Comparison of ENCODE assay signal across 7 mouse cellular contexts in genomic region chr9:49570731-49571694, GRCm38 (mm10).
DNase-seq lines count a peak whose midpoint lies in the region; ATAC-seq lines count a peak whose summit lies in the region.

No protein-coding gene starts in this region.

- no peaks in the 10 kb centered on the region for H3K36me3 ChIP-seq in embryonic facial prominence, embryonic 11.5 days (replicated peaks; ENCODE audit: control insufficient read depth, insufficient read depth, low read depth, low read length)
- H3K36me3 ChIP-seq in hindbrain, embryonic 15.5 days: peaks cover 26% of the 10 kb centered on the region
- H3K36me3 ChIP-seq in limb, embryonic 15.5 days: peaks cover 10% of the 10 kb centered on the region
- no peaks in the 10 kb centered on the region for H3K36me3 ChIP-seq in stomach, embryonic 16.5 days (ENCODE audit: control insufficient read depth, insufficient read depth, low read length)

- WGBS in embryonic facial prominence, embryonic 11.5 days: 44% methylated on average over 10 of the region's 10 CpGs
- WGBS in hindbrain, embryonic 15.5 days: 40% methylated on average over 10 of the region's 10 CpGs
- WGBS in limb, embryonic 15.5 days: 37% methylated on average over 10 of the region's 10 CpGs
- WGBS in stomach, embryonic 16.5 days: 45% methylated on average over 10 of the region's 10 CpGs

- DNase-seq in MN1 (ENCODE audit: low spot score): peak; percentile 46
- peak; percentile 80 for DNase-seq in ZHBTc4 (ENCODE audit: low read depth, low spot score)
- DNase-seq in embryonic facial prominence, embryonic 11.5 days (ENCODE audit: low spot score): peak; percentile 84
- no peak for DNase-seq in liver

- H3K27me3 ChIP-seq in embryonic facial prominence, embryonic 11.5 days (ENCODE audit: control insufficient read depth, insufficient read depth, low read length): no peaks in the 10 kb centered on the region
- H3K27me3 ChIP-seq in hindbrain, embryonic 15.5 days: no peaks in the 10 kb centered on the region
- no peaks in the 10 kb centered on the region for H3K27me3 ChIP-seq in limb, embryonic 15.5 days
- H3K27me3 ChIP-seq in stomach, embryonic 16.5 days (ENCODE audit: control insufficient read depth, insufficient read depth, low read length): no peaks in the 10 kb centered on the region

- H3K4me1 ChIP-seq in embryonic facial prominence, embryonic 11.5 days (ENCODE audit: control insufficient read depth, insufficient read depth, low read length): no peaks in the 10 kb centered on the region; the same call in 1 of the 2 replicates
- peaks cover 48% of the 10 kb centered on the region for H3K4me1 ChIP-seq in hindbrain, embryonic 15.5 days (replicated peaks)
- H3K4me1 ChIP-seq in limb, embryonic 15.5 days: peaks cover 27% of the 10 kb centered on the region
- H3K4me1 ChIP-seq in stomach, embryonic 16.5 days (ENCODE audit: control insufficient read depth, insufficient read depth, low read length): peaks cover 26% of the 10 kb centered on the region

- H3K9me3 ChIP-seq in embryonic facial prominence, embryonic 11.5 days (replicated peaks; ENCODE audit: control insufficient read depth, low read length): no peaks in the 10 kb centered on the region
- no peaks in the 10 kb centered on the region for H3K9me3 ChIP-seq in hindbrain, embryonic 15.5 days
- H3K9me3 ChIP-seq in limb, embryonic 15.5 days: no peaks in the 10 kb centered on the region
- H3K9me3 ChIP-seq in stomach, embryonic 16.5 days (replicated peaks; ENCODE audit: control insufficient read depth, low read length): no peaks in the 10 kb centered on the region

- ATAC-seq in embryonic facial prominence, embryonic 11.5 days (replicated peaks; ENCODE audit: insufficient number of reproducible peaks, low FRiP score, low TSS enrichment, low read depth): peak; percentile 81; the same call in 1 of the 2 replicates
- peak; percentile 84 for ATAC-seq in hindbrain, embryonic 15.5 days (ENCODE audit: low FRiP score, low read depth)
- peak; percentile 49 for ATAC-seq in limb, embryonic 15.5 days (ENCODE audit: insufficient number of reproducible peaks, low FRiP score, low TSS enrichment, low read depth)
- ATAC-seq in stomach, embryonic 16.5 days (ENCODE audit: insufficient read depth, low FRiP score): peak; percentile 72

- H3K9ac ChIP-seq in embryonic facial prominence, embryonic 11.5 days (replicated peaks; ENCODE audit: low read length): no peak overlapping the region
- peak overlapping the region; percentile 5 for H3K9ac ChIP-seq in hindbrain, embryonic 15.5 days
- no peak overlapping the region for H3K9ac ChIP-seq in limb, embryonic 15.5 days
- H3K9ac ChIP-seq in stomach, embryonic 16.5 days (ENCODE audit: low read length): no peak overlapping the region

- no peak overlapping the region for H3K4me2 ChIP-seq in embryonic facial prominence, embryonic 11.5 days (ENCODE audit: low read depth, low read length)
- H3K4me2 ChIP-seq in hindbrain, embryonic 15.5 days: peak overlapping the region; percentile 5; the same call in 1 of the 2 replicates
- 0 out of 2 replicates have a peak overlapping the region, but pooled peaks have one; percentile 11 for H3K4me2 ChIP-seq in limb, embryonic 15.5 days
- H3K4me2 ChIP-seq in stomach, embryonic 16.5 days (ENCODE audit: low read depth, low read length): peak overlapping the region; percentile 8; the same call in 1 of the 2 replicates

- H3K27ac ChIP-seq in embryonic facial prominence, embryonic 11.5 days (replicated peaks; ENCODE audit: low read depth, low read length): peak overlapping the region; percentile 79
- H3K27ac ChIP-seq in hindbrain, embryonic 15.5 days (replicated peaks): peak overlapping the region; percentile 80
- H3K27ac ChIP-seq in limb, embryonic 15.5 days: peak overlapping the region; percentile 84
- peak overlapping the region; percentile 78 for H3K27ac ChIP-seq in stomach, embryonic 16.5 days (ENCODE audit: low read length)

- H3K4me3 ChIP-seq in embryonic facial prominence, embryonic 11.5 days (ENCODE audit: low read depth, low read length): no peak overlapping the region
- no peak overlapping the region for H3K4me3 ChIP-seq in hindbrain, embryonic 15.5 days
- H3K4me3 ChIP-seq in limb, embryonic 15.5 days: no peak overlapping the region
- no peak overlapping the region for H3K4me3 ChIP-seq in stomach, embryonic 16.5 days (replicated peaks; ENCODE audit: low read length)
